Mouse (Mus musculus): Measurements from ENCODE around the gene D11Wsu47e. TPM values are rescaled to one million over a fixed set of nuclear protein-coding genes. Genes with fewer than 3 reads are reported as not detected.
A peak's percentile ranks its signal among the peaks of the same experiment; 100 is the strongest.

Gene D11Wsu47e
- polyA plus RNA-seq, 1 experiment, result 3.1 TPM

DNA sequence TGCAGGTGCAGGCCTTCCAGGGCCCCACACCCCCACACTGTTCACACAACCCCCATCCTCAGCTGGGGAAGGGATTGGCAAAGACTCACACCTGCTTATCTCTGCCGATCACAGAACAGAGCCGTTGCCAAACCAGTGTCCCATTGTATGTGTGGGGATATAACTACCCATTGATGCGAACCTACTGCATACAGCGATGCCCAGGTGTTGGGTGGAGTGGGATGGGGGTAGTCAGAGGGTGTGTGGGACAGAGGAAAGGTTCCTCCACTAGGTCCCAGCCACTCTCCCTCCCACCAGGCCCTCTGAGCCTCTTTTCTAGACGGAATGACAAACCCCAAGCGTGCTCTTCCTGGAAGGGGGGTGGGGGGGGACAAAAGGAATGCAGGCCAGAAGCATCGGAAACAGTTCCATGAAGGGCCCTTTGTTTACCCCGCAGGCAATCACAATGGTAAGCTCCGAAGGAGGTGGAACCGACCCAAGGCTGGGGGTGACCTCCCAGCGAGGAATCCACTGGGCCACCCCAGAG lies 25.6 kb downstream of the D11Wsu47e start, which contains the start of gene Cpsf4l:
Gene Cpsf4l, minus strand, starts transcription at position 287 of the 526 bp plus-strand sequence.
- H3K4me3 ChIP-seq (ENCODE audit: low read depth, low read length), result no peak within 1 kb of the TSS
- no peaks in the 10 kb centered on the region for H3K27me3 ChIP-seq (ENCODE audit: control insufficient read depth, insufficient read depth, low read length)
- H3K36me3 ChIP-seq (ENCODE audit: control insufficient read depth, insufficient read depth, low read length), result no peaks in the 10 kb centered on the region
- peaks cover 7% of the 10 kb centered on the region for H3K4me1 ChIP-seq (ENCODE audit: control insufficient read depth, insufficient read depth, insufficient read length, low read length)
- no peak within 1 kb of the TSS for H3K27ac ChIP-seq (ENCODE audit: insufficient read depth, low read depth, low read length)
- no peak for TF ChIP-seq CTCF (IDR thresholded peaks at IDR 0.05; ENCODE audit: extremely low read depth, insufficient read length, insufficient replicate concordance, low read depth, low read length)
- no peak for TF ChIP-seq POLR2A (IDR thresholded peaks at IDR 0.05; ENCODE audit: low read depth, low read length)
- 27% methylated on average over 11 of the region's 11 CpGs for WGBS

DNA sequence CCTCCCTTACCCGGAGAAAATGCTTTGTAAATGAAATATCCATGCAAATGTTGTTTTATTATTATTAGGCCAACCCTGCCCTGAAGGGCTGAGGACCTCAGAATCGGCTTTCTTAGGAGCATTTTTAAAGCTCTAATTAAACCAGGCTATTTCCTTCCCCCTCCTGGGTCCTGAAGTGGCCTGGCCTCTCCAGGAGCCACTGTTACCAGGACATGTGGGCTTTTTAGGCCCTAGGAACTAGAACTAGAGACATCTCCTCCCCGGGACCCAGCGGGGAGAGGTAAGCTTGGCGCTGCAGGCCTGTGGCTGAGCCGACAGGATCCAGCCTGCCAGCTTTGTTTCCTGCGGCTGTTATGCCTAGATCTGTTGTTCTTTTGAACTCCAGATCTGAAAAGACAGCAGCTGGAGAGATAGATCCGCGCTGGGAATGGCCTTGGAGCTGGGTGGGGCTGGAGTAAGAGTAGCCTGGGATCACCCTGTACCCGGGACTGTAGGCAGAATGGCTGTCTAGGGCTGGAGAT lies 26.1 kb downstream of the D11Wsu47e start:
- TF ChIP-seq CTCF (IDR thresholded peaks at IDR 0.05; ENCODE audit: extremely low read depth, insufficient read length, insufficient replicate concordance, low read depth, low read length) (no peak), POLR2A (IDR thresholded peaks at IDR 0.05; ENCODE audit: low read depth, low read length) (no peak)
- 12% methylated on average over 10 of the region's 10 CpGs for WGBS
- Histone ChIP-seq H3K27ac (ENCODE audit: insufficient read depth, low read depth, low read length) (no peak overlapping the region), H3K36me3 (ENCODE audit: control insufficient read depth, insufficient read depth, low read length) (no peaks in the 10 kb centered on the region), H3K27me3 (ENCODE audit: control insufficient read depth, insufficient read depth, low read length) (no peaks in the 10 kb centered on the region), H3K4me1 (ENCODE audit: control insufficient read depth, insufficient read depth, insufficient read length, low read length) (peaks cover 7% of the 10 kb centered on the region), H3K4me3 (ENCODE audit: low read depth, low read length) (no peak overlapping the region)

DNA sequence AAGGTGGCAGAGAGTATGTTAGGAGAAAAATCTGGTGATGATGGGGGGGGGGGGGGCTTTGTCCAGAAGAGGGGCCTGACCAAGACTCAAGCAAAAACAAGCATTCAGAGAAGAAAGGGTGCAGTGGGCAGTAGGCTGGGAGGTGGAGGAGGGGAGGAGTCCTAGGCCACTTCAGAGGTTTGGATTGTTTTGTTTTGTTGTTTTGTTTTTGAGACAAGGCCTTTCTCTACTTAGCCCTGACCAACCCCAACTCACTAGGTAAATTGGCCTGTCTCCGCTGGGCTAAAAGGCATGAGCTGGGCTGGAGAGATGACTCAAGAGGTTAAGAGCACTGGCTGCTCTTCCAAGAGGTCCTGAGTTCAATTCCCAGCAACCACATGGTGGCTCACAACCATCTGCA lies 26.8 kb downstream of the D11Wsu47e start:
- Histone ChIP-seq H3K27me3 (ENCODE audit: control insufficient read depth, insufficient read depth, low read length) (no peaks in the 10 kb centered on the region), H3K36me3 (ENCODE audit: control insufficient read depth, insufficient read depth, low read length) (no peaks in the 10 kb centered on the region), H3K27ac (ENCODE audit: insufficient read depth, low read depth, low read length) (no peak overlapping the region), H3K4me3 (ENCODE audit: low read depth, low read length) (no peak overlapping the region), H3K4me1 (ENCODE audit: control insufficient read depth, insufficient read depth, insufficient read length, low read length) (peaks cover 7% of the 10 kb centered on the region)
- 86% methylated on average over 1 of the region's 1 CpGs for WGBS
- TF ChIP-seq POLR2A (IDR thresholded peaks at IDR 0.05; ENCODE audit: low read depth, low read length) (no peak), CTCF (IDR thresholded peaks at IDR 0.05; ENCODE audit: extremely low read depth, insufficient read length, insufficient replicate concordance, low read depth, low read length) (no peak)

DNA sequence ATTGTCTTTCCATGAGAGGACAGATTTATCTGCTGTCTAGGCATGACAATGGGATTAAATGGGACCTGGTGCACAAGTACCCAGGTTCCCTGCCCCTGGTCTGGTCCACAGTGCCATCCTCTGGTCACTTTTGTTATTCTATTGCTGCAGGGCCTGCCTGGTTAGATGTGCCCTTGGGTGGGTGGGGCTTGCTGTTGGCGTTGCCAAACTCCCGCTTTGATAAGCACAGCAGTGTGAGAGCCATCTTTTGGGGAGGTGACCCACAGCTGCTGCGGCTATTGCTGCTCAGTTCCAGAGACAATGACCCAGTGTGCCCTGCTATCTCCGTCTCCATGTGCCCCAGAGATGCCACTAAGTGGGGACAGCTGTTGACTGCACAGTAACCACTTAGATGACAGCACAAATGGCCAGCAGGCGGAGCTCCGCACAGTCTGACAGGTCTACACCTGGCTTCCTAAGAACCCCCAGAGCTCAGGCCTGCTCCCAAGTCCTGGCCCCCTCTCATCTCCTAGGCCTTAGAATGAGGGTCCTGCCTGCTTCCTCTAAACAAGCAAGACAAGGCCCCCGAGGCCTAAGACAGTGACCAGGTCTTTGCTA lies 31.0 kb downstream of the D11Wsu47e start:
- H3K4me1 ChIP-seq (ENCODE audit: control insufficient read depth, insufficient read depth, insufficient read length, low read length), result peaks cover 7% of the 10 kb centered on the region
- H3K36me3 ChIP-seq (ENCODE audit: control insufficient read depth, insufficient read depth, low read length), result no peaks in the 10 kb centered on the region
- no peak overlapping the region for H3K27ac ChIP-seq (ENCODE audit: insufficient read depth, low read depth, low read length)
- H3K4me3 ChIP-seq (ENCODE audit: low read depth, low read length), result no peak overlapping the region
- 51% methylated on average over 7 of the region's 7 CpGs for WGBS
- H3K27me3 ChIP-seq (ENCODE audit: control insufficient read depth, insufficient read depth, low read length), result no peaks in the 10 kb centered on the region
- TF ChIP-seq CTCF (IDR thresholded peaks at IDR 0.05; ENCODE audit: extremely low read depth, insufficient read length, insufficient replicate concordance, low read depth, low read length), result peak; percentile 25; the same call in 1 of the 2 replicates
- TF ChIP-seq POLR2A (IDR thresholded peaks at IDR 0.05; ENCODE audit: low read depth, low read length), result no peak

DNA sequence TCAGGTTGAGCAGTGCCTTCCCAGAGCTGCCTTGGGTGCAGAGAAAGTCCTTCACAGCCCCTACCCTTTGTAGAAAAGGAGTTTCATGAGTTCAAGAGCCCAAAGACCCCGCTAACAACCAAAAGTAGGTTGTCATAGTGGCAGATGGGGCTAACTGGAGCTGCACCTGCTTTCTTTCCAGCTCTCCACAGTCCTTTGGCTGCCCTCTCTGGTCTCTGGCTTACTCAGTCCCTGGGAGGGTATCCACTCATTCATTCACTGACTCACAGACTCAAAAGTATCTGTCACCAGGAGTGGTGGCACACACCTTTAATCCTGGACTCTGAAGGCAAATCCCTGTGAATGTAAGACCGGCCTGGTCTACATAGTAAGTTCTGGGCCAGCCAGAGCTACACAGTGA lies 31.9 kb downstream of the D11Wsu47e start:
- WGBS, result 96% methylated on average over 2 of the region's 2 CpGs

DNA sequence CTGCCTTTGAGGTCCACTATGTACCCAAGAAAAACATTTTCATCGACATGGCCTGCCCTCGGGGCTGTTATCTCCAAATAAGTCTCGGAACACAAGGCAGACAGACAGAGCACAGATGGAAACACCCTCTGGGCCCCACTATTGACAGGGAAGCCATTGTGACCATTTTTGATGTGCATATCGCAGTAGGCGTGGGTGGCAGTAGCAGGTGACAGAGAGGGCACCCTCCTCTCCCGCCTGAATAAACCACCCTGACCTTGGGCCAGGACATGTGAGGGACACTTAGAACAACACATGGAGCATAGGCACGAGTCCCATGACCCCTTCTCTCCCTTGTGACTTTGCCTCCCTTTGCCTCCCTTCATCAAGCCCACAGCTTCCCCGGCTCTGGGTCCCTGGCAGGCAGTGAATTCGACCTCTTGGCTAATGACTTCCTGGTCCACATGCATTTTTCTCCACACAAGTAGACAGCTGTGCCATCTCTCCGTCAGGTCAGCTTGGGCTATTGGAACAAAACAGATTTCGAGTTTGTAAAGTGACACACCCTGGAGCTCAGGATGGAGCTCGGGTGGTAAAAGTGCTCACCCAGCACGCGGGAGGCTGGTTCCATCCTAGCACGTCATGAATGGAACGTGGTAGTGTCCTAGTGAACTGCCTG lies 33.7 kb downstream of the D11Wsu47e start:
- no peaks in the 10 kb centered on the region for H3K27me3 ChIP-seq (ENCODE audit: control insufficient read depth, insufficient read depth, low read length)
- H3K36me3 ChIP-seq (ENCODE audit: control insufficient read depth, insufficient read depth, low read length), result no peaks in the 10 kb centered on the region
- no peaks in the 10 kb centered on the region for H3K4me1 ChIP-seq (ENCODE audit: control insufficient read depth, insufficient read depth, insufficient read length, low read length)
- H3K4me3 ChIP-seq (ENCODE audit: low read depth, low read length), result no peak overlapping the region
- no peak overlapping the region for H3K27ac ChIP-seq (ENCODE audit: insufficient read depth, low read depth, low read length)
- 40% methylated on average over 16 of the region's 16 CpGs for WGBS
- TF ChIP-seq POLR2A (IDR thresholded peaks at IDR 0.05; ENCODE audit: low read depth, low read length) (no peak), CTCF (IDR thresholded peaks at IDR 0.05; ENCODE audit: extremely low read depth, insufficient read length, insufficient replicate concordance, low read depth, low read length) (no peak)

More for the DNA sequence above, 31.9 kb downstream of the D11Wsu47e start:
- H3K36me3 ChIP-seq (ENCODE audit: control insufficient read depth, insufficient read depth, low read length), result no peaks in the 10 kb centered on the region
- H3K4me3 ChIP-seq (ENCODE audit: low read depth, low read length), result no peak overlapping the region
- H3K27me3 ChIP-seq (ENCODE audit: control insufficient read depth, insufficient read depth, low read length), result no peaks in the 10 kb centered on the region
- TF ChIP-seq CTCF (IDR thresholded peaks at IDR 0.05; ENCODE audit: extremely low read depth, insufficient read length, insufficient replicate concordance, low read depth, low read length), result no peak
- TF ChIP-seq POLR2A (IDR thresholded peaks at IDR 0.05; ENCODE audit: low read depth, low read length), result no peak
- H3K4me1 ChIP-seq (ENCODE audit: control insufficient read depth, insufficient read depth, insufficient read length, low read length), result no peaks in the 10 kb centered on the region
- no peak overlapping the region for H3K27ac ChIP-seq (ENCODE audit: insufficient read depth, low read depth, low read length)

Measured in small intestine, adult 2 months (tissue).